In genomic region chr1:172198996-172199395, GRCm38 (mm10) we compare ENCODE assay signal across 25 mouse cellular contexts. TPM values are rescaled to one million over a fixed set of nuclear protein-coding genes. Genes with fewer than 3 reads are reported as not detected.
"Had no signal": no experiment of that assay in that cellular context is flagged by ENCODE, and none has a peak within 500 bp of the region (broad histone marks: within the 10 kb centered on the region; RNA-seq: fewer than 3 reads in every experiment).

No protein-coding gene starts in this region.

- H3K4me2 ChIP-seq: lung, embryonic 14.5 days; midbrain, embryonic 12.5 days; neural tube, embryonic 13.5 days; neural tube, embryonic 15.5 days had no signal

- H3K27me3 ChIP-seq: midbrain, embryonic 12.5 days; neural tube, embryonic 13.5 days; neural tube, embryonic 15.5 days had no signal

- H3K27ac ChIP-seq: midbrain, embryonic 10.5 days had no signal

- ATAC-seq: midbrain, embryonic 16.5 days had no signal

- H3K4me3 ChIP-seq: midbrain, embryonic 10.5 days; midbrain, embryonic 12.5 days; myocyte; neural tube, embryonic 13.5 days; neural tube, embryonic 15.5 days had no signal

- H3K9ac ChIP-seq: lung, embryonic 14.5 days; midbrain, embryonic 12.5 days; neural tube, embryonic 13.5 days; neural tube, embryonic 15.5 days had no signal

- H3K9me3 ChIP-seq: midbrain, embryonic 10.5 days; midbrain, embryonic 12.5 days; neural tube, embryonic 13.5 days; neural tube, embryonic 15.5 days had no signal

- DNase-seq: lung, adult 18-20 months; lung, embryonic 14.5 days; lung, postnatal 10 days; lung, postnatal 4 days; midbrain, embryonic 14.5 days; right cerebral cortex, adult 18-20 months; right cerebral cortex, postnatal 25 days; right cerebral cortex, postnatal 4 days; spleen, adult 18-20 months; thymus, adult 18-20 months; thymus, postnatal 14 days; thymus, postnatal 36 days had no signal

RNA-seq across cellular contexts. Expression of gene Casq1, which starts 20.7 kb away (rescaled TPM):
- total RNA-seq: megakaryocyte, adult 5-6 weeks; megakaryocyte-erythroid progenitor cell, adult 5-6 weeks had no signal

RNA-seq across cellular contexts. Expression of gene Atp1a4, which starts 59.2 kb away (rescaled TPM):
- total RNA-seq: megakaryocyte, adult 5-6 weeks; megakaryocyte-erythroid progenitor cell, adult 5-6 weeks had no signal
- polyA plus RNA-seq: lung, embryonic 14.5 days; lung, embryonic 16.5 days; midbrain, embryonic 10.5 days; midbrain, embryonic 12.5 days; midbrain, embryonic 14.5 days; midbrain, embryonic 16.5 days; neural tube, embryonic 11.5 days; neural tube, embryonic 13.5 days; neural tube, embryonic 15.5 days; small intestine, adult 2 months; stomach, embryonic 14.5 days; thymus, postnatal 0 days had no signal
